Mouse (Mus musculus) olfactory bulb, adult 2 months (tissue): ENCODE measurements around the gene Dusp10. TPM values are rescaled to one million over a fixed set of nuclear protein-coding genes. Genes with fewer than 3 reads are reported as not detected.

ENCODE experiments used
- H3K27ac ChIP-seq: fragments of 200-500 bp; 2 replicates; pipeline ENCODE4 v1.5.1; 2012; ENCODE audit warnings: low read depth, low read length; ENCODE audit not compliant: insufficient read depth
- H3K4me1 ChIP-seq: fragments of 200-500 bp; 2 replicates; pipeline ENCODE4 v1.6.1; 2012; ENCODE audit warnings: low read length; ENCODE audit not compliant: control insufficient read depth, insufficient read depth
- H3K4me3 ChIP-seq: fragments of 200-500 bp; 2 replicates; pipeline ENCODE4 v1.5.1; 2012; ENCODE audit warnings: mild to moderate bottlenecking, low read depth, low read length, moderate library complexity; ENCODE audit not compliant: insufficient read depth
- CTCF ChIP-seq: fragments of 200-500 bp; IDR thresholded peaks from 2 replicates; pipeline ENCODE4 v1.5.1; 2012; ENCODE audit warnings: low read depth, mild to moderate bottlenecking, low read length, moderate library complexity; ENCODE audit not compliant: insufficient read depth
- POLR2A ChIP-seq: fragments of 200-500 bp; IDR thresholded peaks from 2 replicates; pipeline ENCODE4 v1.6.1; 2012; ENCODE audit warnings: mild to moderate bottlenecking, low read depth, low read length, moderate library complexity; ENCODE audit not compliant: insufficient read depth
- WGBS: fragments of 180-500 bp; shearing (Covaris S2); methylation state at CpG from one replicate; pipeline ENCODE4 v1.1.7; 2018; 5-methylcytosine and 5-hydroxymethylcytosine counted together
- polyA plus RNA-seq: library from polyadenylated mRNA; stranded (reverse); fragments of >200 nt; gene quantifications from 2 replicates; pipeline ENCODE4 v1.2.4, GENCODE M21; 2012; ENCODE audit warnings: low replicate concordance; ENCODE audit not compliant: missing spikeins, insufficient read depth, insufficient read length

Gene Dusp10
- polyA plus RNA-seq, 1 experiment, result not detected

DNA sequence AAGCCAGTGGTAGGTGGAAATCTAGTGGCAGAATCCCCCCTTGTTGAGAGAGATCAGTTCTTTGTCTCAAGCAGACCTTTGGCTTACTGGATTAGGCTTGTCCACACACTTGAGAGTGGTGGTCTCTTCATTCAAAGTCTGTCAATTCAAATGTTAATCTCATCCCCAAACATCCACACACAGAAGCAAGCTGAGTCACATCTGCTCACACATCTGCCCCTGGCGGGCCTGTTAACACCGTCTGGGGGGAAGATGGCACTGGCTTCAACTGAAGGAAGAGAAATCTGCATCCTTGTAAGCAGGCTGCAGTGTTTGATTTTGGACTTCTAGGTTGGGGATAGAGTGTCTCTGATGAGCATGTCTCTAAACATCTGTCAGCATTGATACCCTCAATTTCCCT, 10.9 kb downstream of the Dusp10 start:
- no peak overlapping the region for H3K4me3 ChIP-seq
- WGBS, result 82% methylated on average over 2 of the region's 2 CpGs
- no peaks in the 10 kb centered on the region for H3K4me1 ChIP-seq
- TF ChIP-seq CTCF, result no peak
- no peak for TF ChIP-seq POLR2A
- no peak overlapping the region for H3K27ac ChIP-seq

DNA sequence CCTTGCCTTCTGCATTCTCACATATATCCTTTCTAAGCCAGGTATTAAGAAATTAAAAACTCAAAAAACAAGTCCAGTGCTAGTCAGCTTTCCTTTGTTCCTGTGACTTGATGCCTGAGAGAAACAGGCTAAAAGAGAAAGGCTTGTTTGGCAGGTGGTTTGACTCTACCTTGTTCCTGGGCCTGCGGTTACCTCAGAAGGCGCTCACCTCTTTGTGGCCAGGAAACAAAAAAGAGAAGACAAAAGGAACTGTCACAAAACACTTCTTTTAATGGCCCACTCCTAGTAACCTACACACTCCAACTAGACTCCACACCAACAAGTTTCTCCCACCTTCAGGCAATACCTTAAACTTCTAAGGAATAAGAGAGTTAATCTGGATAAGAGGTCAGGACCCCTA, 11.5 kb downstream of the Dusp10 start:
- Histone ChIP-seq H3K27ac (no peak overlapping the region), H3K4me3 (no peak overlapping the region), H3K4me1 (no peaks in the 10 kb centered on the region)
- no peak for TF ChIP-seq CTCF
- no peak for TF ChIP-seq POLR2A
- WGBS, result 95% methylated on average over 2 of the region's 2 CpGs

DNA sequence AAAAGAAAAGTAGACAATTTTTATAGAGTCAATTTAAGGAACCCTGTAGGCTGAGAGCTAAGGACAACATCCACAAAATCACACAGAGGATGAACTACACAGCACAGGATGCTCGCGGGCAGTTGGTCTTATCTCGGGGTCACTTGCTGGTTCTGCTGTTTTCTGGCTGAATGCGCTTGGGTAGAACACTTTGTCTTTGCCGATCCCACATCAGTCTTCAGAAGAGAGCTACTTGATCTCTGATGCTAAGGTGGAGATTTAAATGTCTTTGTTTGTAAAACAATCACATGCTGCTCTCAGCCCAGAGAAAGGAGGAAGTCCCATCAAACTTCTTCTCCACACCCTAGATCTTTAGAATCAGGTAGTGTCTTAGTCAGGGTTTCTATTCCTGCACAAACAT, 12.0 kb downstream of the Dusp10 start:
- no peaks in the 10 kb centered on the region for H3K4me1 ChIP-seq
- H3K27ac ChIP-seq, result no peak overlapping the region
- no peak for TF ChIP-seq CTCF
- TF ChIP-seq POLR2A, result no peak
- WGBS, result 96% methylated on average over 5 of the region's 5 CpGs
- H3K4me3 ChIP-seq, result no peak overlapping the region

DNA sequence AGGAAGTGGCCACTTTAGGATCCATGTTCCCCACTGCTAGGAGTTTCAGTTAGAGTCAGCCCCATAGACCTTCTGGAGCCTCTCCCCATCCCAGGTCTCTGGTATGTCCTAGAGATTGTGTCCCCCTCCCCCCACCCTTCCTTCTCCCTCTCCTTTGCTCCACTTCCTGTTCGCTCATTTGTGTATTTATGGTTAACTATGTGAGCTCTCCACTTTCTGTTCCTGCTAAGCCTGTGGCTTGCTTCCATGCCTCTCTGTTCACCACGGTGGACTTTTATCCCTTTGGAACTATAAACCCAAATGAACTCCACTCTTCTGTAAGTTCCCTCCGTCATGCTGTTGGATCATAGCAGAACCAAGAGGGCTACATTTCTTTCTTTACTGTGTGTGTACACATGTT, 13.9 kb downstream of the Dusp10 start:
- 93% methylated on average over 3 of the region's 3 CpGs for WGBS
- TF ChIP-seq CTCF, result no peak
- TF ChIP-seq POLR2A, result no peak
- Histone ChIP-seq H3K4me3 (no peak overlapping the region), H3K4me1 (no peaks in the 10 kb centered on the region), H3K27ac (no peak overlapping the region)

DNA sequence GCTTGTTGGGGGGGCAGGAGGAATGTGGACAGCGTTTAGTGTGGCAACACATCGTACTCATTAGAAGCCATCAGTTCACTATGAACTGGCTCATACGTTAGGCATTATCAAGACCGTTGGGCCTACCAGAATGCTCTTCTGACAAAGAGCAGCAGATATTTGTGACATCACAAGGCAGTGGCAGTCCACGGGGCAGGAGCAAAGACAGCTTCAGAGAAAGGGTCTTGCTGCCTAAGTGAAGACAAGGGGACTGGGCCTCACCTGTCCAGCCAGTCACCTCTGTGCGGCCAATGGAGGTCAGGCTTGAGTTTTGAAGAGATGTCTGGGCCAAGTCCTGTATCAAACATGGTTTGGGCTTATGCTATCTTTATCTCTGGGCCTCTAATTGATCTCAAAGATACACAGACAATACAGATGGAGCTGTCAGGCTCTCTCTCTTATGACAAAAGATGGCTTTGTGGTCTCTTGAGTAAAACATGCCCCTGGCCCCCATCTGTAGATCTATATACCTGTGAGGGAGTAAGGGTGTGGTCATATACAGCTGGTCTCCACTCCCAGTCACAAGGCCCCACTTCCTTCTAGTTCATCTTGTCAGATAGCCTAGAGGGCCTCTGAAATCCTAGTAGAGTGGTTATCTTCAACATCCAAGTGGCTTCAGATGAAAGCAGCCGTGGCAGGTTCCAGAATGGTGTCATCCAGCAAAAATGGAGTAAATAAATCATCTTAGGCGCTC, 17.1 kb downstream of the Dusp10 start:
- TF ChIP-seq POLR2A, result no peak
- no peak for TF ChIP-seq CTCF
- no peak overlapping the region for H3K27ac ChIP-seq
- H3K4me3 ChIP-seq, result no peak overlapping the region
- 97% methylated on average over 8 of the region's 8 CpGs for WGBS
- peaks cover 3% of the 10 kb centered on the region for H3K4me1 ChIP-seq

DNA sequence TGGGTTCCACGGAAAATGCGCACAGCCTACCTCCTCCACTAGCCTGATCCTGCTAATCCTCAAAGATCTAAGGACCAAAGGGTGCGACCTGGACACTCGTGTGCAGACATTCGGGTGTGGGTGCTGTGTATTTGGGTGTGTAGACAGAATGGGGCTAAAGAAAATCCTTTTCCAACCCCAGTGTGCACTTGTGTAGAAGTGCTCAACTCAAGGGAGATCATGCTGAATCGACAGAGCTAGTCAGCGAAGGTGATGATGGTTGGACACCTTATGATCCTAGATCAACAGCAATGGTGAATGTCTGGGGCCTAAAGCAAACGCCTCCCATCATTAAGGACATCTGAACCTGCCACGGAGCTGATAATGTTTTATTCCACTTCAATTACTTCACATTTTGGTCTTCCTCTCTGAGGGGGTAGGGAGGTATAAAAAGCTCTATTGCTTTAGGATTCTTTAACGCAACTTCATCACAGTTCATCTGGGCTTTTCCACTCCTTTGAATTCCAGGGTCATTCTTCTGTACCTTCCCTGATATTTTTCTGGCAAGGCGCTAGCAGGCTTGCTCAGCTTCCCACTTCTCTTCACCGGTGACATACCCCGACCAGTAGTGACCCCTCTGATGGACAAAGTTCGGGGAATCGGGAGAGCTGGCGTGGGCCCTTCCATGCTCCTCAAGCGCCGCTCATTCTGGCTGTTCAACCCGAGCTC, 19.7 kb downstream of the Dusp10 start:
- Histone ChIP-seq H3K4me1 (peaks cover 9% of the 10 kb centered on the region), H3K4me3 (peak overlapping the region; percentile 80), H3K27ac (peak overlapping the region; percentile 77)
- 43% methylated on average over 19 of the region's 19 CpGs for whole genome bisulfite sequencing
- TF ChIP-seq CTCF (no peak), POLR2A (no peak)

DNA sequence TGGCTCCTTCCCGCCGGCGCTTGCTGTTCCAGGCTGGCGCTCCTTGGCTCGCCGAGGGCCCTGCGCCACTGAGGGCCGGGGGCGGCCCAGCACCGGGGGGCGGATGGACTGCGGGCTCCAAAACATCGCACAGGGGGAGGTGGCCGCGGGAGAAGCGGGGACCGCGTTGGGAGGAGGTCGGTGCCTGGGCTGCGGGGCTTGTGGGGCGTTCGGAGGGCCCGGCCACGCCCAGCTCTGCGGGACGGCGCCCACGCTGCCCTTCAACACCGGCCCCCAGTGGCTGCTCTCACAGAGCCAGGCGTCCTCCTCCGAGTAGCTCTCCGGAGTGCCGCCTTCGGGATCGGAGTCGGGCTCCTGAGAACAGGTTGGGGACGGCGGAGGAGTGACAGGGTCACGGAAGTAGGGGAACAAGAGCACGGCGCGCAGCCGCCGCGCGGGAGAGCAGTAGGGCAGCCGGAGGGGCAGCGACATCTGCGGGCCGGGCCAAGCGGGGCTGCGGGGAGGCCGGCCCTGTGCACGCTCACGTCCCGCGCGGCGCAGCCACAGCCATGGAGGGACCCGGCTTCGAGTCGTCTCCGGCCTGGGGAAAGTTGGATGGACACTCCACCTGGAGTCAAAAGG, 20.4 kb downstream of the Dusp10 start:
- H3K4me3 ChIP-seq, result peak overlapping the region; percentile 80
- WGBS, result under 1% methylated on average over 63 of the region's 63 CpGs
- TF ChIP-seq CTCF (peak; percentile 46; the same call in 1 of the 2 replicates), POLR2A (no peak)
- peaks cover 9% of the 10 kb centered on the region for H3K4me1 ChIP-seq
- peak overlapping the region; percentile 77 for H3K27ac ChIP-seq

DNA sequence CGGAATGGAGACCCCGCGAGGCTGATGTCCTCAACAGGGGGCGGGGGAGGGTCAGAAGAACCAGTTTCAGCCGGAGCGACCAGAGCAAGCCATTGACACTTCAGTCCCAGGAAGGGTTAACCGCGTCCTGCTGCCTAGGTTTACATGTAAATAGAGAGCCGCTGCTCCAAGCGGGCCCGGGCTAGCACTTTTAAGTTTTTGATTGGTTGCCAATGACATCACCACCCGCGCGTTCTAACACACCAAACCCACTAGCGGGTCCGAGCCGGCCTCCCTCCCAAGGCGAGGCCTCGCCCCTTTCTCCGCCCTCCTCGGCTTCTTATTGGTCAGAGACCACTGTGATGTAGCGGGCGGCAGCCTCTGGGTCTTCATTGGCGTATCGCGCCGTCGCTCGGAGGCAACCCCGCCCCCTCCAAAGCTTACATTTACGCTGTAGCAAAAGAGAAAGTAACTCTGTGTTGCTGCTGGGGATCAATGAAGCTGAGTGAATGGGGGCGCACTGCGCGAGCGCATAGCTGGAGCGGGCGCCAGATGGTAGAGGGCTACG, 21.0 kb downstream of the Dusp10 start, which contains the start of gene 1700056E22Rik:
1700056E22Rik (minus strand) TSS at position 291 of the 547 bp plus-strand sequence.
- WGBS, result under 1% methylated on average over 38 of the region's 38 CpGs
- Histone ChIP-seq H3K27ac (peak within 1 kb of the TSS; percentile 77), H3K4me3 (peak within 1 kb of the TSS; percentile 80), H3K4me1 (peaks cover 9% of the 10 kb centered on the region)
- TF ChIP-seq POLR2A (peak; percentile 40; the same call in 1 of the 2 replicates), CTCF (no peak)
